Mouse (Mus musculus) midbrain, embryonic 13.5 days (tissue): ENCODE data around the gene Trp53rkb. TPM values are rescaled to one million over a fixed set of nuclear protein-coding genes. Genes with fewer than 3 reads are reported as not detected.
"Not testable (repeated sequence)": the region's sequence is repeated elsewhere in the genome, so short reads cannot be mapped to it uniquely, and the experiment has no call there.

Experiments used
- ATAC-seq: fragments of 200-750 bp; cut with Nextera tagmentation; 2 replicates; pipeline ENCODE4 v1.8.0; 2017; ENCODE audit warnings: mild to moderate bottlenecking, moderate TSS enrichment, moderate library complexity
- H3K27ac ChIP-seq: fragments of 300-500 bp; sonication (generic); 2 replicates; pipeline ENCODE4 v1.5.1; 2015; ENCODE audit warnings: inconsistent platforms, mild to moderate bottlenecking, moderate library complexity
- H3K27me3 ChIP-seq: fragments of 300-500 bp; sonication (generic); 2 replicates; pipeline ENCODE4 v1.6.1; 2015; ENCODE audit warnings: mild to moderate bottlenecking, inconsistent platforms
- H3K36me3 ChIP-seq: fragments of 300-500 bp; sonication (generic); 2 replicates; pipeline ENCODE4 v1.6.1; 2015; ENCODE audit warnings: mild to moderate bottlenecking, inconsistent platforms
- H3K4me1 ChIP-seq: fragments of 300-500 bp; sonication (generic); replicated peaks from 2 replicates; pipeline ENCODE4 v1.6.1; 2015; ENCODE audit warnings: inconsistent platforms
- H3K4me2 ChIP-seq: fragments of 300-500 bp; sonication (generic); replicated peaks from 2 replicates; pipeline ENCODE4 v1.6.1; 2015; ENCODE audit warnings: moderate library complexity, mild to moderate bottlenecking, inconsistent platforms
- H3K4me3 ChIP-seq: fragments of 300-500 bp; sonication (generic); replicated peaks from 2 replicates; pipeline ENCODE4 v1.5.1; 2015; ENCODE audit warnings: mild to moderate bottlenecking, inconsistent platforms
- H3K9ac ChIP-seq: fragments of 300-500 bp; sonication (generic); replicated peaks from 2 replicates; pipeline ENCODE4 v1.6.1; 2015; ENCODE audit warnings: mild to moderate bottlenecking, inconsistent platforms
- H3K9me3 ChIP-seq: fragments of 300-500 bp; sonication (generic); 2 replicates; pipeline ENCODE4 v1.6.1; 2016; ENCODE audit warnings: mild to moderate bottlenecking, inconsistent platforms
- WGBS: fragments of 180-500 bp; shearing (Covaris S2); methylation state at CpG from one replicate; pipeline ENCODE4 v1.1.7; 2015; 5-methylcytosine and 5-hydroxymethylcytosine counted together
- polyA plus RNA-seq: library from polyadenylated mRNA; unstranded; fragments of >200 nt; fragmentation: Nextera tagmentation; extraction: Ambion mirVana; gene quantifications from 2 replicates; pipeline ENCODE4 v1.2.1, GENCODE M21; 2015

Trp53rkb gene
- 10.8 and 11.1 TPM in 2 replicates for polyA plus RNA-seq

- Histone ChIP-seq H3K4me2 (peak within 1 kb of the TSS; percentile 80), H3K9me3 (no peaks in the 10 kb centered on the region)
Measured at GRCm38 (mm10) chr2:166792355-166792754, at the start of gene Trp53rkb. TSS of gene Trp53rkb (plus strand) at chr2:166792531.

GRCm38 (mm10) chr2:166743504-166743903 lies 48.8 kb upstream of the Trp53rkb start:
- Histone ChIP-seq H3K9me3 (no peaks in the 10 kb centered on the region), H3K4me1 (no peaks in the 10 kb centered on the region), H3K27ac (no peak overlapping the region), H3K4me3 (no peak overlapping the region), H3K36me3 (no peaks in the 10 kb centered on the region), H3K27me3 (no peaks in the 10 kb centered on the region), H3K4me2 (no peak overlapping the region), H3K9ac (no peak overlapping the region)
- ATAC-seq, result no peak
- WGBS, result 26% methylated on average over 4 of the region's 4 CpGs

More at GRCm38 (mm10) chr2:166792355-166792754, at the start of gene Trp53rkb:
- peak within 1 kb of the TSS; percentile 72 for H3K27ac ChIP-seq
- peaks cover 26% of the 10 kb centered on the region for H3K4me1 ChIP-seq
- peak within 1 kb of the TSS; percentile 85 for H3K9ac ChIP-seq
- H3K27me3 ChIP-seq, result no peaks in the 10 kb centered on the region
- H3K36me3 ChIP-seq, result peaks cover 16% of the 10 kb centered on the region
- WGBS, result 11% methylated on average over 5 of the region's 5 CpGs
- peak; percentile 75 for ATAC-seq
- H3K4me3 ChIP-seq, result peak within 1 kb of the TSS; percentile 79

- ATAC-seq, result no peak
- no peak overlapping the region for H3K27ac ChIP-seq
Measured at GRCm38 (mm10) chr2:166744433-166744832, 47.9 kb upstream of the Trp53rkb start.

GRCm38 (mm10) chr2:166745849-166746248 lies 46.5 kb upstream of the Trp53rkb start:
- WGBS, result 89% methylated on average over 9 of the region's 9 CpGs
- no peaks in the 10 kb centered on the region for H3K27me3 ChIP-seq
- no peak for ATAC-seq

More at GRCm38 (mm10) chr2:166744433-166744832, 47.9 kb upstream of the Trp53rkb start:
- H3K4me1 ChIP-seq, result no peaks in the 10 kb centered on the region
- H3K9me3 ChIP-seq, result no peaks in the 10 kb centered on the region
- no peaks in the 10 kb centered on the region for H3K36me3 ChIP-seq
- no peak overlapping the region for H3K4me2 ChIP-seq
- no peaks in the 10 kb centered on the region for H3K27me3 ChIP-seq
- no peak overlapping the region for H3K9ac ChIP-seq
- no peak overlapping the region for H3K4me3 ChIP-seq
- WGBS, result 92% methylated on average over 7 of the region's 7 CpGs

GRCm38 (mm10) chr2:166746261-166746913 lies 45.9 kb upstream of the Trp53rkb start:
- H3K27me3 ChIP-seq, H3K4me3 ChIP-seq, H3K36me3 ChIP-seq, ATAC-seq, H3K9me3 ChIP-seq, H3K4me2 ChIP-seq, H3K27ac ChIP-seq, H3K9ac ChIP-seq, H3K4me1 ChIP-seq: not testable (repeated sequence)
- 55% methylated on average over 14 of the region's 14 CpGs for WGBS

More at GRCm38 (mm10) chr2:166745849-166746248, 46.5 kb upstream of the Trp53rkb start:
- Histone ChIP-seq H3K27ac (no peak overlapping the region), H3K4me3 (no peak overlapping the region), H3K9me3 (no peaks in the 10 kb centered on the region), H3K4me2 (no peak overlapping the region), H3K36me3 (no peaks in the 10 kb centered on the region), H3K9ac (no peak overlapping the region), H3K4me1 (no peaks in the 10 kb centered on the region)

GRCm38 (mm10) chr2:166750620-166751191 lies 41.6 kb upstream of the Trp53rkb start:
- Histone ChIP-seq H3K4me3 (no peak overlapping the region), H3K4me1 (no peaks in the 10 kb centered on the region), H3K27ac (no peak overlapping the region), H3K4me2 (no peak overlapping the region), H3K9me3 (no peaks in the 10 kb centered on the region), H3K36me3 (no peaks in the 10 kb centered on the region), H3K9ac (no peak overlapping the region), H3K27me3 (no peaks in the 10 kb centered on the region)
- no peak for ATAC-seq
- 93% methylated on average over 6 of the region's 6 CpGs for WGBS

- Histone ChIP-seq H3K4me3 (no peak overlapping the region), H3K27ac (no peak overlapping the region), H3K9me3 (no peaks in the 10 kb centered on the region), H3K9ac (no peak overlapping the region), H3K27me3 (no peaks in the 10 kb centered on the region), H3K4me1 (no peaks in the 10 kb centered on the region), H3K4me2 (no peak overlapping the region), H3K36me3 (no peaks in the 10 kb centered on the region)
- ATAC-seq, result no peak
- WGBS, result 76% methylated on average over 4 of the region's 4 CpGs
Measured at GRCm38 (mm10) chr2:166754194-166754593, 38.1 kb upstream of the Trp53rkb start.

- H3K27ac ChIP-seq, result no peak overlapping the region
- no peaks in the 10 kb centered on the region for H3K27me3 ChIP-seq
- no peaks in the 10 kb centered on the region for H3K9me3 ChIP-seq
- H3K4me1 ChIP-seq, result no peaks in the 10 kb centered on the region
- H3K9ac ChIP-seq, result no peak overlapping the region
- ATAC-seq, result no peak
- H3K36me3 ChIP-seq, result no peaks in the 10 kb centered on the region
- no peak overlapping the region for H3K4me3 ChIP-seq
- H3K4me2 ChIP-seq, result no peak overlapping the region
- WGBS, result 93% methylated on average over 7 of the region's 7 CpGs
Measured at GRCm38 (mm10) chr2:166754760-166755159, 37.6 kb upstream of the Trp53rkb start.

- no peak overlapping the region for H3K4me3 ChIP-seq
- H3K4me1 ChIP-seq, result no peaks in the 10 kb centered on the region
- H3K9ac ChIP-seq, result no peak overlapping the region
- no peaks in the 10 kb centered on the region for H3K27me3 ChIP-seq
- 43% methylated on average over 3 of the region's 3 CpGs for WGBS
- no peak overlapping the region for H3K27ac ChIP-seq
- ATAC-seq, result no peak
- H3K4me2 ChIP-seq, result no peak overlapping the region
- no peaks in the 10 kb centered on the region for H3K9me3 ChIP-seq
- no peaks in the 10 kb centered on the region for H3K36me3 ChIP-seq
Measured at GRCm38 (mm10) chr2:166757969-166758368, 34.4 kb upstream of the Trp53rkb start.

- WGBS, result 12% methylated on average over 5 of the region's 5 CpGs
- Histone ChIP-seq H3K9ac (no peak overlapping the region), H3K9me3 (no peaks in the 10 kb centered on the region), H3K4me3 (no peak overlapping the region), H3K4me1 (peaks cover 9% of the 10 kb centered on the region), H3K27ac (no peak overlapping the region), H3K27me3 (no peaks in the 10 kb centered on the region), H3K36me3 (no peaks in the 10 kb centered on the region), H3K4me2 (no peak overlapping the region)
- ATAC-seq, result no peak
Measured at GRCm38 (mm10) chr2:166764051-166764450, 28.3 kb upstream of the Trp53rkb start.

- Histone ChIP-seq H3K27ac (no peak overlapping the region), H3K9me3 (no peaks in the 10 kb centered on the region), H3K4me1 (peaks cover 9% of the 10 kb centered on the region), H3K9ac (no peak overlapping the region), H3K27me3 (no peaks in the 10 kb centered on the region), H3K4me3 (no peak overlapping the region), H3K4me2 (no peak overlapping the region), H3K36me3 (no peaks in the 10 kb centered on the region)
- 70% methylated on average over 9 of the region's 9 CpGs for WGBS
- no peak for ATAC-seq
Measured at GRCm38 (mm10) chr2:166767591-166767990, 24.7 kb upstream of the Trp53rkb start.

- no peaks in the 10 kb centered on the region for H3K27me3 ChIP-seq
- no peaks in the 10 kb centered on the region for H3K36me3 ChIP-seq
- H3K27ac ChIP-seq, result no peak overlapping the region
- no peak overlapping the region for H3K4me2 ChIP-seq
- WGBS, result 75% methylated on average over 11 of the region's 11 CpGs
- no peaks in the 10 kb centered on the region for H3K9me3 ChIP-seq
- H3K4me3 ChIP-seq, result no peak overlapping the region
- no peaks in the 10 kb centered on the region for H3K4me1 ChIP-seq
- ATAC-seq, result no peak
- no peak overlapping the region for H3K9ac ChIP-seq
Measured at GRCm38 (mm10) chr2:166771396-166771795, 20.9 kb upstream of the Trp53rkb start.
